Mouse (Mus musculus) C2C12 (cell line): ENCODE measurements around the gene Cic. TPM values are rescaled to one million over a fixed set of nuclear protein-coding genes. Genes with fewer than 3 reads are reported as not detected.
"Not testable (repeated sequence)": the region's sequence is repeated elsewhere in the genome, so short reads cannot be mapped to it uniquely, and the experiment has no call there.

Source experiments
- H3K27me3 ChIP-seq: one replicate; pipeline ENCODE4 v1.6.1; 2011; ENCODE audit not compliant: control insufficient read depth, insufficient read depth, insufficient read length
- H3K36me3 ChIP-seq: one replicate; pipeline ENCODE4 v1.6.1; 2011; ENCODE audit not compliant: control insufficient read depth, insufficient read depth
- H3K4me3 ChIP-seq: one replicate; pipeline ENCODE4 v1.5.1; 2011; ENCODE audit warnings: mild to moderate bottlenecking, control low read depth; ENCODE audit not compliant: poor library complexity, insufficient read depth, severe bottlenecking
- H3K79me2 ChIP-seq: one replicate; pipeline ENCODE4 v1.6.1; 2011; ENCODE audit not compliant: control insufficient read depth, insufficient read depth
- H3K79me3 ChIP-seq: one replicate; pipeline ENCODE4 v1.6.1; 2011; ENCODE audit warnings: low read depth, control low read depth
- H3ac ChIP-seq: one replicate; pipeline ENCODE3; 2011; ENCODE audit warnings: low read depth; ENCODE audit not compliant: control insufficient read depth, insufficient read length
- CEBPB ChIP-seq: IDR thresholded peaks from one replicate; pipeline ENCODE4 v1.6.1; 2011; ENCODE audit warnings: low read depth, mild to moderate bottlenecking, control low read depth, moderate library complexity
- CTCF ChIP-seq: IDR thresholded peaks from one replicate; pipeline ENCODE4 v1.5.1; 2011; ENCODE audit not compliant: control insufficient read depth, insufficient read depth, insufficient read length
- FOSL1 ChIP-seq: IDR thresholded peaks from one replicate; pipeline ENCODE4 v1.8.0; 2011; ENCODE audit warnings: mild to moderate bottlenecking, low read length; ENCODE audit not compliant: poor library complexity, insufficient read depth, severe bottlenecking
- MAX ChIP-seq: IDR thresholded peaks from one replicate; pipeline ENCODE4 v1.6.1; 2011; ENCODE audit warnings: mild to moderate bottlenecking, control low read depth
- MYOD1 ChIP-seq: IDR thresholded peaks from one replicate; pipeline ENCODE4 v1.6.1; 2011; ENCODE audit warnings: low read depth; ENCODE audit not compliant: control insufficient read depth, insufficient read length
- MYOG ChIP-seq: IDR thresholded peaks from one replicate; pipeline ENCODE4 v1.6.1; 2011; ENCODE audit not compliant: control insufficient read depth, insufficient read length; ENCODE audit errors: extremely low read depth
- USF1 ChIP-seq: IDR thresholded peaks from one replicate; pipeline ENCODE4 v1.6.1; 2011; ENCODE audit warnings: low read depth, mild to moderate bottlenecking, control low read depth, moderate library complexity
- polyA plus RNA-seq: library from polyadenylated mRNA; unstranded; fragments of >200 nt; fragmentation: generic; extraction: Trizol; gene quantifications from one replicate; pipeline ENCODE4 v1.2.1, GENCODE M21; 2012; ENCODE audit warnings: missing spikeins

Cic gene
- polyA plus RNA-seq, 1 experiment: 79.5 TPM

- Histone ChIP-seq H3K79me3 (peaks cover 35% of the 10 kb centered on the region), H3K79me2 (peaks cover 43% of the 10 kb centered on the region), H3K4me3 (peak overlapping the region; percentile 26), H3K27me3 (no peaks in the 10 kb centered on the region), H3K36me3 (peaks cover 2% of the 10 kb centered on the region), H3ac (peak overlapping the region; percentile 77)
- no peak for TF ChIP-seq MYOD1
- TF ChIP-seq MAX: no peak
- TF ChIP-seq USF1: no peak
- no peak for TF ChIP-seq MYOG
- no peak for TF ChIP-seq CEBPB
- TF ChIP-seq FOSL1: no peak
- TF ChIP-seq CTCF: no peak
Observed at GRCm38 (mm10) chr7:25251071-25251791, 16.3 kb upstream of the Cic start.

GRCm38 (mm10) chr7:25251822-25252221, 15.7 kb upstream of the Cic start:
- H3K36me3 ChIP-seq: no peaks in the 10 kb centered on the region
- H3K4me3 ChIP-seq: no peak overlapping the region
- no peaks in the 10 kb centered on the region for H3K27me3 ChIP-seq
- H3ac ChIP-seq: no peak overlapping the region
- TF ChIP-seq USF1 (no peak), CTCF (no peak), FOSL1 (no peak), MAX (no peak), MYOD1 (no peak), CEBPB (no peak), MYOG (no peak)
- H3K79me2 ChIP-seq: peaks cover 37% of the 10 kb centered on the region
- peaks cover 29% of the 10 kb centered on the region for H3K79me3 ChIP-seq

GRCm38 (mm10) chr7:25261896-25262295, 5.6 kb upstream of the Cic start:
- Histone ChIP-seq H3ac (no peak overlapping the region), H3K79me2 (no peaks in the 10 kb centered on the region), H3K36me3 (no peaks in the 10 kb centered on the region), H3K27me3 (no peaks in the 10 kb centered on the region), H3K79me3 (no peaks in the 10 kb centered on the region), H3K4me3 (no peak overlapping the region)
- TF ChIP-seq USF1: no peak
- no peak for TF ChIP-seq MAX
- no peak for TF ChIP-seq MYOG
- TF ChIP-seq MYOD1: no peak
- TF ChIP-seq FOSL1: no peak
- no peak for TF ChIP-seq CTCF
- TF ChIP-seq CEBPB: no peak

GRCm38 (mm10) chr7:25263968-25264870, 3.3 kb upstream of the Cic start:
- Histone ChIP-seq H3K36me3 (no peaks in the 10 kb centered on the region), H3K27me3 (no peaks in the 10 kb centered on the region), H3K79me2 (no peaks in the 10 kb centered on the region), H3K4me3 (no peak overlapping the region), H3K79me3 (peaks cover under 1% of the 10 kb centered on the region), H3ac (no peak overlapping the region)
- TF ChIP-seq MYOD1 (no peak), CTCF (no peak), MAX (no peak), CEBPB (no peak), USF1 (no peak), FOSL1 (no peak), MYOG (no peak)

- not testable (repeated sequence) for H3K27me3 ChIP-seq, H3K36me3 ChIP-seq, H3ac ChIP-seq, H3K4me3 ChIP-seq, H3K79me2 ChIP-seq, H3K79me3 ChIP-seq
Observed at GRCm38 (mm10) chr7:25265743-25266142, 1.8 kb upstream of the Cic start.
